Mouse (Mus musculus) urinary bladder, postnatal 4 days (tissue): ENCODE data around the gene Unc119b.
A peak's percentile ranks its signal among the peaks of the same experiment; 100 is the strongest.
"Not testable (repeated sequence)": the region's sequence is repeated elsewhere in the genome, so short reads cannot be mapped to it uniquely, and the experiment has no call there.

Experiments used
- DNase-seq, 2 experiments: peaks; one replicate each; pipeline ENCODE4 v3.0.0; 2021 to 2022; ENCODE audit warnings: low spot score in 2 of 2

Gene Unc119b

GRCm38 (mm10) chr5:115091015-115091414 is 43.8 kb downstream of the Unc119b start:
- DNase-seq, result no peak

GRCm38 (mm10) chr5:115089592-115090268 is 45.0 kb downstream of the Unc119b start:
- DNase-seq, result no peak

GRCm38 (mm10) chr5:115085675-115086074 is 49.1 kb downstream of the Unc119b start:
- no peak for DNase-seq

GRCm38 (mm10) chr5:115083492-115083891 is 51.3 kb downstream of the Unc119b start:
- no peak for DNase-seq

GRCm38 (mm10) chr5:115081636-115082035 is 53.1 kb downstream of the Unc119b start:
- DNase-seq, result no peak

- DNase-seq, result peak in 1 of 2 experiments; percentile 69
These were observed 58.5 kb downstream of the Unc119b start for GRCm38 (mm10) chr5:115076144-115076901.

GRCm38 (mm10) chr5:115074749-115075148 is 60.0 kb downstream of the Unc119b start:
- no peak for DNase-seq

GRCm38 (mm10) chr5:115073306-115073705 is 61.5 kb downstream of the Unc119b start:
- DNase-seq, result not testable (repeated sequence)
